Mouse (Mus musculus) gastrocnemius, postnatal 36 days (tissue): ENCODE data around the gene Ift43. TPM values are rescaled to one million over a fixed set of nuclear protein-coding genes. Genes with fewer than 3 reads are reported as not detected.

Experiments used
- DNase-seq, 2 experiments: peaks; one replicate each; pipeline ENCODE4 v3.0.0; 2022
- intact Hi-C: fragments of 180-260 bp; cut with DNase I; formaldehyde crosslinking; loops from one replicate; pipeline ENCODE4 v1.15.1; 2025
- total RNA-seq, 2 experiments: library from RNA; stranded (reverse); gene quantifications; 2 replicates each; pipeline ENCODE4 v1.2.3; 2021

Gene Ift43
- total RNA-seq, 2 experiments from 2014 or later = 7.8 to 9.0 TPM

- intact Hi-C loops = loop anchor here (2.0 to 5.0 kb wide), 4 partner anchors 35 to 125 kb away; no protein-coding TSS in a partner anchor
- peak in 1 of 2 experiments; percentile 41 for DNase-seq
These were observed 5.0 kb upstream of the Ift43 start for GRCm38 (mm10) chr12:86077322-86077721.

- intact Hi-C loops = loop anchor here (2.0 to 5.0 kb wide), 6 partner anchors 35 to 229 kb away; no protein-coding TSS in a partner anchor
These were observed 4.6 kb upstream of the Ift43 start for GRCm38 (mm10) chr12:86077736-86078135.

GRCm38 (mm10) chr12:86078176-86078552 lies 4.2 kb upstream of the Ift43 start:
- no peak for DNase-seq
- intact Hi-C loops = loop anchor here (2.0 to 5.0 kb wide), 5 partner anchors 36 to 229 kb away; no protein-coding TSS in a partner anchor

More at GRCm38 (mm10) chr12:86077736-86078135, 4.6 kb upstream of the Ift43 start:
- peak in 1 of 2 experiments; percentile 51 for DNase-seq

DNA sequence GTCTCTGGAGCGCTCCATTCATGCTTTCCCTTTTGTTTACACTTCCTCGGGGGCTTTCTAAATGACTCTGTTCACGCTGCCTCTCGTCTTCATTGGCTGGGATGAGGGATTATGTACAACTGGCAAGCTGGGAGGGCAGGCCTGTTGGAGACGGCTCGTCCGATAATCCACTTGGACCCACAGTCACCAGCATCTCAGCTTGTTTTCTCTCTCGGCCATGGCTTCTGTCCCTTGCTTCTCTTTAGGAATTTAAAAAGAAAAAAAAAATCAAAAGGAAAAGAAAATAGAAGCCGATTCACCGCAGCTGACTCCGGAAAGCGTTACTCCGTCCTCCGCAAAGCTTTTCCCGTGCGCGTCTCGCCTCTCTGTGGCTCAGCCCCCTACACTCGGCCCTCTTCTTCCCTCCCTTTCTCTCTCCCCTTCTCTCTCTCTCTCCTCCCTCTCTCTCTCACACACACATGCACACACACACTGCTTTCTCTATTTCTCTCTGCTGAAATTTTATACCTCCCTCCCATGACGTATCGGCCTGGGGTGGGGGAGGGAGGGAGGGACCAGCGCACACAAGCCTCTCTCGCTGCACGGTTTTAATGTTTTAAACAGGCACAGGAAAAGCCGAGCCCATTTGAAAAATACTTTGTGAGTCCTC lies 3.7 kb upstream of the Ift43 start, which contains the start of gene Tgfb3:
Gene Tgfb3, minus strand, starts transcription at position 489 of the 649 bp plus-strand sequence.
- intact Hi-C loops = loop anchor here (2.0 to 5.0 kb wide), 5 partner anchors 36 to 230 kb away; no protein-coding TSS in a partner anchor
- peak; percentile 48 to 53 for DNase-seq

- intact Hi-C loops = loop anchor here (2.0 to 5.0 kb wide), 5 partner anchors 37 to 230 kb away; no protein-coding TSS in a partner anchor
- DNase-seq = peak; percentile 92 to 94
These were observed 3.1 kb upstream of the Ift43 start for GRCm38 (mm10) chr12:86079202-86079667.

- intact Hi-C loops = no loop called here
- no peak for DNase-seq
These were observed 3.5 kb downstream of the Ift43 start for GRCm38 (mm10) chr12:86085873-86086272.

DNA sequence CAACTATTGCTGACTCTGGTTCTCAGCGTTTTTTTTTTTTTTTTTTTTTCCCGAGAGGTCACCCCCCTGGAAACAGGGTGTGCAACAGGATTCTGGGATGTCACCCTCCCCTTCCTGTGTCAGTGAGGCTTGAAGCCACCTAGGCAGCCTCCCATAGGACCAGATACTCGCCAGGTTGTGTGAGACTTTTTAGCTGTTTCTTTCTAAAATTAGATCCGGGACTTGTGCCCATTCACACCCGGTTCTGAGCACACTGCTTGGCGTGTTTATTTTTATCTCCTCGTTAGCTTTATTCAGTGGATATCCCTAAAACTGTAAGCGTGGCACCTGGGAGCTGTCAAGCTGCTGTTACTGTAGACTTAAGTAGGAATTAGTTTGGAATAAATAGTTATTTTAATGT lies 4.2 kb downstream of the Ift43 start:
- intact Hi-C loops = no loop called here
- DNase-seq = no peak

DNA sequence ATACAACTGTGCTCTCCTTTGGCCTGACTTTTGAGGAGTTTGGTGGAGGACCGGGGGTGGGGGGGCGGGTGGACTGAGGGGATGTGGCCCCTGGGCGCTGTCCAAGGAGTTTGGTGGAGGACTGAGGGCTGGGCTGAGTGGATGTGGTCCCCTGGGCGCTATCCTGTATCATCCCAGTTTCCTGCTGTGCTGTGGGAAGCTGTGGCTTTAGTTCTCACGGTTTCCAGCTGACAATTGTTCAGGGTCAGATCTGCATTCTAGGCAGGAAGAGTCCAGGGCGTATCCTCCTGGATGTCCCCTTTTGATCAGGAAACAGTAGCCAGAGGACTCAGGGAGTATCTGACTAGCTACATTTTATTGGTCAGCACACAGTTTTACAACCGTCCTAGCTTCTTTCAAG lies 5.7 kb downstream of the Ift43 start:
- intact Hi-C loops = no loop called here

DNA sequence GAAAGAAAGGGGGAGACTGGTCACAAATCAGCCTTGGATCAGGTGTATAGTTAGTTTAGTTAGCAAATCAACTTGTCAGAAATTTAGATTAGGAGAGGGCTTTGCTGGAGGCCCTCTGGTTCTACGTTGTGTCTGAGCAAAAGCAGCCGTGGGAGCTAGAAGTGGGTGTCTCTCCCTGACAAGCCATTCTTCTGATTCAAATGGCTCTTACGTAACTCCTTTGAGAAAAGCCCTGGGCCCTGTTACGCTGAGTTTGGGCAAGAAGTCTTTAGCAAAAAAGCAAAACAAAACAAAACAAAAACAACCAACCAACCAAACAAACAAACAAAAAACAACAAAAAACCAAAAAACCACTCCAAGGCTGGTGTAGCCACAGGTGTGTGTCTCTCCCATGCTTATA lies 8.4 kb downstream of the Ift43 start:
- intact Hi-C loops = no loop called here
- no peak for DNase-seq

More for the DNA sequence above, 5.7 kb downstream of the Ift43 start:
- DNase-seq = peak in 1 of 2 experiments; percentile 32

DNA sequence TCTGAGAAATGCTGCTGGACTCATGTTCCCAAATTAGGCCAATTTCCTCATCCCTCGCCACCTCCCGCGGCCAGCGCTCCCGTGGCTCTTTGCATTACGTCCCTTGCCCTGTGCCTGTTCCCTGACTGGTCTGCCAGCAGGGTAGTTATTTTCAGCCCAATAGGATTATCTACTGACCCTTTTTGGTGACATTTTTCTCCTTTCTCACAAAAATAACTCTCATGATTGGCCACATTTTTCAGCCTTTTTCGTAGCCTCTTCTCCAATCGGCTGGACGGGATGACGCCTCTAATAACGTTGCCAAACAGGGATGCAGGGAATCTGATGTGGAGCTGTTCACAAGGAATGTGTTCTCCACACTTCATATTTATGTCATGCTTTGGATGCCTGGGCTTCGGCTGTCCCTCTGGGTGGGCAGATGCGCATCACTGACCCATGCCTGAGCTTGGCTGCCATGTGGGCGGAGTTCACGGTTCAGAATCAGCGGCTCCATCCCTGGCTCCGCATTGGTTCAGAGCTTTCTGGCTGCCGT lies 9.3 kb downstream of the Ift43 start:
- peak in 1 of 2 experiments; percentile 29 for DNase-seq
- intact Hi-C loops = no loop called here

- no peak for DNase-seq
- intact Hi-C loops = no loop called here
These were observed 11.7 kb downstream of the Ift43 start for GRCm38 (mm10) chr12:86094075-86094474.

DNA sequence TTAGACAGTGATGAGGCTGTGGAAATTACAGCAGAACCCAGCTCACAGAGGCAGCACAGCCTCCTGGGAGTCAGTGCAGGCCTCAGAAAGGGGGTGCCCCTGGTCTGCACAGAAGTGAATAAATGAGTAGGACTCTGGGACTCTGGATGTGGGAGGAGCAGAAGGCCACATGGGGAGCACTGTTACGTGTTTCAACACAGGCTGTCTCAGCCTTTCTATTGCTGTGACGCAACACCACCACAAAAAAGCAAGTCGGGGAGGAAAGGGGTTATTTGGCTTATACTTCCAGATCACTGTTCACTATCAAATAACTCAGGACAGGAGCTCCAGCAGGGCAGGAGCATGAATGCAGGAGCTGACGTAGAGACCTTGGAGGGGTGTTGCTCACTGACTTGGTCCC lies 13.5 kb downstream of the Ift43 start:
- intact Hi-C loops = no loop called here
- no peak for DNase-seq

- DNase-seq = no peak
- intact Hi-C loops = no loop called here
These were observed 15.4 kb downstream of the Ift43 start for GRCm38 (mm10) chr12:86097781-86098180.

GRCm38 (mm10) chr12:86100711-86101110 lies 18.4 kb downstream of the Ift43 start:
- intact Hi-C loops = no loop called here
- no peak for DNase-seq

DNA sequence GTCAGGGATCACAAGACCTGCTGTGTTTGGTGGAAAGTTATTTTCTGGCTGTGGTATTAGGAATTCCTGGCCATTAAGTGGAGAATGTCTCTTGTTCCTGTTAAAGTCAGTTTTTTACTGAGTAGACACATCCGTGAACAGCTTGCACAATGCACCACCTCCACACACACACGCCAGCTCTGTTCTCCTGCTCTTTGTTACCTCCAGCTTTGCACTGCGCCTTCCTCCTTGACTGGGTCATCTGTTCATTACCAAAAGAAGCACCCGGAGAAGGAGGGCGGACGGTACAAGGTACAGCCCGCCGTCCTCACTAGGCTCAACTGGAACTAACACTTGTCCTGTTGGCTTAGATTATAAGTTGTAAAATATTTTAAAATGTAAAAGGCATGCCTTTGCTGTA lies 20.3 kb downstream of the Ift43 start:
- intact Hi-C loops = no loop called here
- DNase-seq = no peak

DNA sequence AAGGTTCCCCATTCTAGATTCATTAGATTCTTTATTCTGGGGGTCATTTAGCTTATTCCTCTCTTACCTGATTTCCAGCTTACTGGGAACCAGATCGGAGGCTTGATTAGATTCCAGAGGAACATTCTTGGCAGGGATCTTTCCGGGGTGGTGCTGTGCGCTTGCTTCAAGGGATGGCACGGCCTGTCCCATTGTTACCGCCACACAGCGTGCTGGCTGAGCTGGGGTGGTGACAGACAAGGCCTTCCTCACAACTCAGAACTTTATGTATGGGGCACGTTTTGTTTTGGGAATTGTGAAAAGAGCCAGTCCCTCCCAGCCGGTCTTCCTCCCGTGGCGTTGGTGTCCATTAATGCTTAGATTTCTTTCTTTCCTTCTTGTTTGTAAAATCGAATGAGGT lies 21.1 kb downstream of the Ift43 start:
- DNase-seq = no peak
- intact Hi-C loops = no loop called here

DNA sequence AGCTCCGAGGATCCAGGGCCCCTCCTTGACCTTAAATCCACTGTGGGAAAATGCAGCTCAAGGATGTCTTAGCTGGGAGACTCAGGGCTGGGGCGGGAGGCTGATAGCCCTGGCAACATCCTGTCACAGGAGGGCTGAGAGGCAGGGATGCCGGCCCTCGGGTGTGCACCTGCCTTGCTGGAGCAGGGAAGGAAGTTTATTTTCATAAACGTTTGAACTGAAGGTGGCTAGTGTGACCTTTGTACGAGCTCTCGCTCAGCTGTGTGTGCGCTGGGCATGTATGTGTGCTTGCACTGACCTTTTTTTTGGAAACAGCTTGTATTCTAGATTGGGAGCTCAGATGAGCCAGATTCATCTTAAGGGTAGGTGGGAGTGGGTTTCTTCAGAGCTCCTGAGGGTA lies 21.5 kb downstream of the Ift43 start:
- intact Hi-C loops = no loop called here
- no peak for DNase-seq

- intact Hi-C loops = no loop called here
- no peak for DNase-seq
These were observed 22.0 kb downstream of the Ift43 start for GRCm38 (mm10) chr12:86104297-86104696.

DNA sequence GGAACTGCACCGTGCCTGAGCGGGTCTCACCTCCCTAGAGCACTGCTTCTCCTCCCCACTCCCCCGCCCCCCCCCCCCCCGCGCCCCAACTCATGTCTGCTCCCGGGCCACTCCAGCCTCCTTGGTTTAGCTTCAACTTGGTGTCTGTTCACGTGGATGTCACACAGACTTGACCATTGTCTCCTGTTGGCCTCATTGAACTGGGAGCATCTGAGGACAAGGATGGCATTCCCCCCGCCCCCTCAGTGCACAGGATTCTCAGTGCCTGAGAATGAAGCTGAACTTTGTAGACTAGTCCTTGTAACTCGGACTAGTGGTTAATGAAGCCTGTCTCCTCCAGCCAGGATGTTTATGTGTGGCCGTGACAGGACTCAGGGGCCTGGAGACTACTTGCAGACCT lies 23.2 kb downstream of the Ift43 start:
- DNase-seq = no peak
- intact Hi-C loops = no loop called here

GRCm38 (mm10) chr12:86106086-86106485 lies 23.7 kb downstream of the Ift43 start:
- DNase-seq = no peak
- intact Hi-C loops = no loop called here

DNA sequence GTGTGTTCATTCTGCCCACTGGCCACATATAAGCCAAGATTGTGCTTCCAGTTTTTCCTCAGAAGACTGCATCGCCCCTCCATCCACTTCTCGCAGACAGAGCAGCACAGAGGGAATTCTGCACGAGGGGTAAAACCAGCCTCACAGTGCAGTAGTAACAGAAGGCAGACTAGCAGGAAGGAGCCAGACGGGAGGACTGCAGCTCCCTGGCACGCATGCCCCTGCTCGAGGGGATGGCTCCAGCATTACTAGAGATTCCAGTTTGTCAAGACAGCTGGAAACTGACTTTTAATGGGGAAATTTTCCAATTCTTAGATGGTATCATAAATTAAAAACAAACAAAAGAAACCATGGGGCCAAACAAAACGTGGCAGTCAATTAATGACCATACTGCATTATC lies 25.3 kb downstream of the Ift43 start:
- no peak for DNase-seq
- intact Hi-C loops = no loop called here

DNA sequence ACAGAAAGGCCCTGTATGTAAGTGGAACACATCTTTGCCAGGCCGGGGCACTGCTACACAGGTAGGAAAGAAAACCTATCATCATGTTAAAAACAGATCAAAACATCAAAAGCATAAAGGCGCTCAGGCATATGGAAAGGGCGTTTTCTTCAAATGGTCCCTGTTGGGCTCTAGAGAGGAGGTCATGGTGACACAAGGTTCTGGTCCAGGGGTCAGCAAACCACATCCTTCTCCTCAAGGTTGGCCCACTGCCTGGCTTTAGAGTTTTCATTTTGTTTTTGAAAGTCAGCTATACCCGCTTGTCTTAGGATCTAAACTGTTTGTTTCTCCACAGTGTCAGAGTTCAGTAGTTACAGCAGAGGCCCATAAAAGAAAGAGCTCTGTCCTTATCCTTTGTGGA lies 27.2 kb downstream of the Ift43 start:
- intact Hi-C loops = no loop called here
- DNase-seq = no peak
